Mouse (Mus musculus) heart, adult 18-20 months (tissue): ENCODE results near the gene Sidt1. TPM values are rescaled to one million over a fixed set of nuclear protein-coding genes. Genes with fewer than 3 reads are reported as not detected.
A peak's percentile ranks its signal among the peaks of the same experiment; 100 is the strongest.

Experiments used
- DNase-seq, 2 experiments: peaks; one replicate each; pipeline ENCODE4 v3.0.0; 2021 to 2022; ENCODE audit warnings: mixed read lengths in 1 of 2
- long read RNA-seq, 2 experiments: library from polyadenylated mRNA; stranded (forward); transcript quantifications; one replicate each; pipeline ENCODE4 v2.0.0; 2021
- total RNA-seq, 2 experiments: library from RNA; stranded (reverse); gene quantifications; 2 replicates each; pipeline ENCODE4 v1.2.3; 2021

Sidt1 gene
- under 1 TPM; 0.30 to 0.85 TPM for total RNA-seq
- long read RNA-seq, experiment 1, result 0 reads
- long read RNA-seq, experiment 2, result 0 reads

DNA sequence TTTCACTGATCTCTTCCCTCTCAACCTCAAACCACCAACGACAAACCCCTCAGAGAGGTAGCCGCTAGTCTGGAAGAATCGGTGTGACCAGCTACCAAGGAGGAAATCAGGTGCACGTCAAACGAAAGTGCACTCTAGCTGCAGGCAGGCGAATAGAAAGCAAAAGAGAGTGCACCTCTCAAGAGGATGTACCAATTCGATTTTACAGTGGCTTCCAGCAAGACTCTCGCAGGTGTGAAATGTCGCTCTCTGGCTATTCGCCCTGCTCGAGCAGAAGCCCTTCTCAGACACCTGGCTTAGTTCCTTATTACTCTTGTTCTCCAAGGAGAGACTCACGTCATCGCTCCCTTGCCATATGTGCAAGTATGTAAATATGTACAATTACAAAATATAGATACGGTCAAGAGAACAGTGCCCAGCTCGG, at the start of gene Sidt1:
Gene Sidt1, minus strand, starts transcription at position 336 of the 424 bp plus-strand sequence.
- DNase-seq, result peak in 1 of 2 experiments; percentile 32

DNA sequence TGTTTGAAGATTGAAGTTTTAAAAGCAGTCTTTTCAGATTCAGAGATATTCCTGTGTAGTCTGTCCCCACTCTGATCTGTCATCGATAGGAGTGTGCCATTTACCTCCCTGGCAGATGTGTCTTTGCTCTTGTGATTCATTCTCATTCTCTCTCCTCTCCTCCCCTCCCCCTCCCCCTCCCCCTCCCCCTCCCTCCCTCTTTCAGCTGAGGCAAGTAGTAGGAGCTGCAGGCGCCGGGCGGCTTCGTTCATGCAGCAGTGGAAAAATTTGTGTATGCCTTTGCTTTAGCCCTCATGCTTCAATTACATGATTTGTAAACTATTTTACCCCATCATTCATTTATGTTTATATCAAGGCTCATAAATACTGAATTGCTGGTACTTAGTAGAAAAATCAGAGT, 48.6 kb upstream of the Sidt1 start:
- no peak for DNase-seq

DNA sequence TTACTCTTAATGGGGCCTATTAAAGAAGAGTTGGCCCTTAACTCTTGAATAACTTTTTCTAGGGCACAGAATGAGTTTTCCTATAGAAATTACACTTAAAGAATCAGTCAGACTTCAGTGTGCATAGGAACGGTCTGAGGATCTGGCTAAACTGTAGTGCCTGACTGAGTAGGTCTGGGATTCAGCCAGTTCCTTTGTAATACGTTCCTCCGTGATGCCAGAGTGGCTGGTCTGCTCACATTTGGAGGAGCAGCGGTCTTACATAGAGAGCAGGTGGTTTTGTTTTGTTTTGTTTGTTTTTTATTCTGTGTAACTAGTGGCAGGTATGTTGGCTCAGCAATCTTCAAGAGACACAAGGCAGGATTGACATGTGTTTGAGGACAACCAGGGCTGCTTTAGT, 47.0 kb upstream of the Sidt1 start:
- DNase-seq, result no peak

DNA sequence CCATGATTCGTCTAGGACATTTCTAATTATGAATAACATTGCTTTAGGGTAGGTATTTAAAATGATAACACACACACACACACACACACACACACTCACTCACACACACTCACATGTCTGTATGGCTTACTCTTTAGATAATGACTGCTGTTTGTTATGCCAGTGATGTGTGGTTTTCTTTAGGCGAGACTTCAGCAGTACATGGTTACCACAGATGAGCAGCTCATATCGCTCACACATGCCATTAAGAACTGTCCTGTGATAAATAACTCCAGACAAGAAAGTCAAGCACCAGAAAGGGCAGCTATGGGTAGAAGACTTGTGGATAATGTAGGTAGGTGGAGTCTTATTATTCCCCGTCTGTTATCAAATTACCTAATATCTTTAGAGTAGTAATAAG, 42.5 kb upstream of the Sidt1 start:
- DNase-seq, result no peak

DNA sequence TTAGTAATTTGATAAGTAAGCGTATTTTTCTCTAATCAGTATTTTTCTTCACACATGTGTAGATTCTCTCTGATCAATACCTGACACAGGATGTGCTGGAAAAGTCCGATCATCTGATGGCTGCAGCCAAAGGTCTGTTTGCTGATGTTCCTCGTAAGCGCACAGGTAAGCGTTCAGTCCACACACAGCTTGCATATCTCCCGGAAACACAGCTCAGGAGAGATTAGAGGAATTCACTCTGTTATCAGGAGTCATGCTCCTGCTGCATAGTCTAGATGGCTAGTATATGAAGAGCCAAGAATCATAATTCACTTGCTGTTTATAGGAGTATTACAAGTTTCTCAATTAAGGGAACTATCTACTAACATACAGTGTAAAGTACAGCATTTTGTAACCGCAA, 32.5 kb upstream of the Sidt1 start:
- DNase-seq, result no peak

DNA sequence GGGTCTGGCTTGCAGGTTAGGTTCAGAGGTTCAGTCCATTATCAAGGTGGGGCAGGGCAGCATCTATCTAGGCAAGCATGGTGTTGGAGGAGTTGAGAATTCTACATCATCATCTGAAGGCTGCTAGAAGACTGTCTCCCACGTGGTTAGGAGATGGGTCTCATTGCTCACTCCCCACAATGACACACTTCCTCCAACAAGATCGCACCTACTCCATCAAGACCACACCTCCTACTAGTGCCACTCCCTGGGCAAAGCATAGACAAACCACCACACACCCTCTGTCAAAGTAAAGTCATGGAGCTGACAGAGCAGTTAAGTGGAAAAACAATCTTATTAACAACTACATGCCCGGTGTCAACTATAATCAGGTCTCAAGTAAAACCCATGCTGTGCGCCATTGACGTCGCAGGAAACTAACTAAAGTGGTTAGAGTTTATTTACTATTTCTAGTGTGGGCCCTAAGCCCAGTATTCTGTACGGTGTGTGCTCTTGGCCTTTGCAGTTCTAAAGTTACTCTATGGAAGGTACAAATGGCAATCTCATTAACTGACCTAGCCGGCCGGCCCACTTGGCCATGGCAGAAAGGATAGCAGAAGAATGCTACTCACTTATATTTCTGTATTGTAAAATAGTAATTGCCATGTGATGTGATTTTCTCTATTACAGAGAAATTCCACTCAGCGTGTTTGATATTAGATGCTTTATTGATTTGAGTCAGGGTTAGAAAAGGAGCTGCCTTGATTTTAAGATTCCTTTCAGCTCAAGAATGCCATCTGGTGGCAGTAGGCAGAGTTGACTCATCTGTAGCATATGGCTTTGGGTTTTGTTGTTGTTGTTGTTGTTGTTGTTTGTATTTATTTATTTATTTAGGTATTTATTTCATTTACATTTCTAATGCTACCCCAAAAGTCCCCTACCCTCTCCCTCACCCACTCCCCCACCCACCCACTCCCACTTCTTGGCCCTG, 29.2 kb upstream of the Sidt1 start:
- DNase-seq, result peak; percentile 31 to 68

DNA sequence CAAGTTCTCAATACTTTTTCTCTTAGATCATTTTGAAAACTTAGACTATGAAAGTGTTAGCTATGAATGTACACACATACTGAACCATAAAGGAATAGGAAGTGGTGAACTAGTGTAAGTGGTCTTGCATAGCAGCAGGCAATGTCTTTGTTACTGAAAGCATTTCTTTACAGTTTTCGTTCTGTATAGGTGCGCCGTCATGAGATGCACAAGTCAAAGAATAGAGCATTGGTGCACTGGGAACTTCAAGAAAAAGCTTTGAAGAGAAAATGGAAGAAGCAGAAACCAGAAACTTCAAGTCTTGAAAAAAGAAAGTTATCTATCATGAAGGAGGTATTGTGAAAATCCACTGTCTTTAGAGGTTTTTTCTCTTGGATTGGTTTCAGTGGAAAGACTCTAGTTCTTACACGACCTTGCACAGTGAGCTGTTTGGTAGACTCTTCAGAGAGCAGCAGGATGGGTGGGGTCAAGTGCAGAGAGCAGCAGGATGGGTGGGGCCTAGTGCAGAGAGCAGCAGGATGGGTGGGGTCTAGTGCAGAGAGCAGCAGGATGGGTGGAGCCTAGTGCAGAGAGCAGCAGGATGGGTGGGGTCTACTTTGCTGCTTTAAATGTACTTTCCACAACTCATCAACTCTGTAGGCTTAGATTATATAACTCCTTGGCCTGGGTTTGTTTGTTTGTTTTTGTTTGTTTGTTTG, 24.7 kb upstream of the Sidt1 start:
- DNase-seq, result peak; percentile 45 to 88

DNA sequence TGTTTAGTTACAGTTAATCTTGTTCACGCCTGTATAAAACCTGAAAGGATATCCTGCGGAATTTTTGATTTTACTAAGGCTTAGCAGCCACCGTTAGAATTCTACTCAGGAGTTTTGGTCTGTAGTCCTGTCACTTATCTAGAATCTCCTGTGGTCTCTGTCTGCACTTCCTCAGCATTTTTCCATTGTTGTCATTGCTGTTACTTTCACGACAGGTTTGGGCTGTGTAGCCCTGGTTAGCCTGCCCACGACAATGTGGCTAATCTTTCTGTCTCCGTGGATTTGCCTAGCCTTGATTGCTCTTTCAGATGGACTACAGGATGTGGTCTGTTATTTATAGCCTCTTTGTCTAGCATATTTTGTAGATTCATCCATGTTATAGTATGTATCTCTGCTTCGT, 23.3 kb upstream of the Sidt1 start:
- DNase-seq, result peak in 1 of 2 experiments; percentile 42

DNA sequence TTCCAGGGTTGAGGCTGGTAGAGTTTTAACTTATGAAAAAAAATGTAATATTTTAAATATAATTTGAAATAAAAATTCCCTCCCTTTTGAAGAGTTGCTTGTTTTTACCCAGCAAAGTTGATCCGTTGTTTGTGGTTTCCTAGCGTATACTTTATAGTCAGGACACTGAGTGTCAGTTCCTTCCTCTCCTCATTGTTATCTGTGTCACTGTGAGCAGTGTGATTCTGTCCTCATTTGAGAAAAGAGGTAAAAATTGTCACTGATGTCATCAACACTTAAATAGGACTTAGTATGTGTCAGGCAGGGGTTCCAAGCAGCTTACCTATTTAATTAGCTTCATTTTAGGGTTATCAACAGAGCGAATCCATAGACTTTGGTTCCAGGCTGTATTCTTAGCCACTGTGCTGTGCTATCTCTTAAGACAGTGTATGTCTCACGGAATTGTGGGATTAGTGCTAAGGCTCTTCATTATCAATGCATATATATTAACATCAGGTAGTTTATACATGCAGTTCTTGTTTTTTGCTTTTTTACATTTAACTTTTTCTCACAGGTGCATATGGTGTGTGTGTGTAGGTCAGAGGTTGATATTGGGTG, 16.9 kb upstream of the Sidt1 start:
- no peak for DNase-seq

DNA sequence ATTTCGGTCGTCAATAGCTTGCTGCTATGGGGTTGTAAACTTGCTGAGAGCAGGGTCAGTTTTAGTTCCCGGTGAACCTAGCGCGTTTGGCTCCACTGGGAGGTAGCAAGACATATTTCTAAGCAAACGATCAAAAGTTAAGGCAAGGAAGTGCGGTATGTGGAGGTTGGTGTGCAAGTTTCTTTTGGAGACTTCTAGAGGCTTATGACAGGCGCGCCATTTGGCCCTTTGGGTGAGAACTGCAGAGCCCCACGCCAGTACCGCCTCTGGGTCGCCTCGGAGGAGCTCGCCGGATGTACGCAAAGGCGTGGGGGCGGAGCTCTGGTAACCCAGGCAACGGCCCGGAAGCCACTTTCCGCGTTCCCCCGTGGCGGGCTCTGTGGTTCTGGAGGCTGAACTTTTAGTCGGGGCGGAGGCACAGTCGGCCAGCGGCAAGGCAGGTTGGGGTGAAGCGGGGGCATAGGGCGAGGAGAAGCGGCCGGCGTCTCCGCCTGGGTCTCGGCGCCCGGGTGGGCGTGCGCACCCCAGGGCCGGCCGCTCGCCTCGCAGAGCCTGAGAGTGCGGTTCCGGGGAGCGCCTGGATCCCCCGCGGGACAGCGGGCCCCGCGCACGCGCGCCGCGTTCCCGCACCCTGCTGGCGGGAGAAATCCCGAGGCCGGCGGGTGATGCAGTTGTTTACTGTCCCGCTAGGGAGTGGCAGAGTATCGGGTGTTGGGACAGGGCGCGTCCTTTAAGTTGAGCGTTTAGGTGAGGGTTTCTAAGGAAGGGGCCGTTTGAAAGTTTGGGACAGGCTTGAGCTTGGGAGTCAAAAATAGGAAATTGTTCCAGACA, 14.3 kb upstream of the Sidt1 start, which contains the start of gene Spice1:
Gene Spice1, plus strand, starts transcription at position 51 of the 831 bp plus-strand sequence.
- DNase-seq, result peak; percentile 96 to 97

DNA sequence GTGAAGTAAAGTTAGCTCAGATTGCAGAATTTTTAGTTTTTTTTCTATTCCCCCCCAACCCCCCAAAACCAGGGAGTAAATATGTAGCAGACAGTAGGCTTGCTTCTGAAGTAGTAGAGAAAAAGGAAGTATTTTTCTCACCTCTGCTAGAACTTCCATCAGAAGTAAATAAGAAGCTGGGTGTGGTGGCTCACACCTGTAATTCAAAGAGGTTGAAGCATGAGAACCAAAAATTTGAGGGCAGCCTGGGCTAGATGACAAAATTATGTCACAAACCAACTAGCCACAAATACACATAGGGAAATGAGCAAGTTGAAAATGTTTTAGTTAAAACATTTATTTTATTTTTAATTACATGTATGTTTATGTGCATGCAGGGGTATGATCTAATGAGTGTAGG, 4.5 kb upstream of the Sidt1 start:
- DNase-seq, result no peak

DNA sequence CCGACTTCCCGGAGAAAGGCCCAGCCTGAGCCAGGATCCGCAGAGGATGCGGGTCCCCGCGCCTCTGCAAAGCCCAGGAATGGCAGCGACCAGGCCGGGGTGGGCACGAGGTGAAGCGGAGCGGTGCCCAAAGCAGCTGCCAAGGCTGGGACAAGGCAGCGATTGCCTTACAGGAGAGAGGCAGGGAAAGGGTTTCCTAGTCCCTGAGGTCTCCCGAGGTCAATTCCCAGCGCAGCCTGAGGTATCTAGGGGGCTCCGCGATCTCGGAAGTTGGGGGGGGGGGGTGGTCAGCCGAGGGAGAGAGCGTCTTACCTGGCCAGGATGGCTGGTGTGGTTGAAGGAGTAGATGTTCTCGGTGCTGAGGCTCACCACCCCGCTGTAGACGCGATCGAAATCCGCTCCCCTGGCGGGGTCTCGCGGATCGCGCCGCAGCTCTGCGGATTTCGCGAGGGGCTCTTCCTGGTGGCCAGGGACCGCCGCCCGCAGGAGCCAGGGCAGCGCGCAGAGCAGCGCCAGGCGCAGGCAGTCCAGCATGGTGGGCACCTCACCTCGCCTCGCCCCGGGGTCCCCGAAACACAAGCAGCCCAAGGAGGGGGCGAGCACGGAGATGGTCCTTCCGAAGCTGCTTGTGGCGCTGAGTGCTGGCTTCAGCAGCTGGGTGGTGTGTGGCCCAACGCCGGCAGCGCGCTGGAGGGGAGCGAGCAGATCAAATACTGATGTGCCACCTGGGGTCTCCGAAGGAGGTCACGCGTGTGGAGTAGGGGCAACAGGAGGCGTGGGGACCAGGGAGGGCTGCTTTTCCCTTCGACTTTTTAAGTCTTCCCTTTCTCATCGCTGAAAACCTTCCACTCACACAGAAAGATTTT, 768 bp downstream of the Sidt1 start:
- DNase-seq, result peak; percentile 7 to 32

DNA sequence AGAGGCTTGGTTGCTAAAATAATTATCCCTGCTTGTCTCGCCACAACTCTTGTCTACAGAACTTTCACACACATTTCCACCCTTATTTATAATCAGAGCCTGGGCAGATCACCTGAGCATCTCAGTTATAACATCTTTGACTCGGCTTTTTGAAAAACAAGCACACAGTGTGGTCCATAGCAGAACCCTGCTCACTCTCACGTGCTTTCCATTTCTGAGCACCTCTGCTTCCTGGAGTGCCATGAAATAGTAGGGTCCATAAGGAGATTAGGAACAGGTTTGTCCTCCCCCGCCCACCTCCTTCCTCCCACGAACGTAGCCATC, 1.4 kb downstream of the Sidt1 start:
- no peak for DNase-seq

DNA sequence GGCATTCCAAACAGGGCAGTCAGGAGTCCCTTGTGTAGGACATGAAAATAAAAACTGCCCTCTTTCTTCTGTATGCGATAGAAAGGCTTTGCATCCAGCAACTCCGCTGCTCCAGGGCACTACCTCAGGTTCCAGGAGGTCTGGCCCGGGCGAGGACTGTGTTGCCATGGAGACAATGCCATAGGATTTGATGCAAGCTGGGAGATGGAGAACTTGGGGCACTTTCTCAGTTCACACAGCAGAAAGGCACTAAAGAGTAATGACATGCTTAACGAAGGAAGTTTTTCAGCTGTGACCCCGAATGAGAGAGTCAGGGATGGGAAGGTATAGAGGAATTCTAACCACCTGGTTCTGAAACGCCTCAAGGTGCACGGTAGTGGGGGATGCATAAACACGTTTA, 1.8 kb downstream of the Sidt1 start:
- no peak for DNase-seq

DNA sequence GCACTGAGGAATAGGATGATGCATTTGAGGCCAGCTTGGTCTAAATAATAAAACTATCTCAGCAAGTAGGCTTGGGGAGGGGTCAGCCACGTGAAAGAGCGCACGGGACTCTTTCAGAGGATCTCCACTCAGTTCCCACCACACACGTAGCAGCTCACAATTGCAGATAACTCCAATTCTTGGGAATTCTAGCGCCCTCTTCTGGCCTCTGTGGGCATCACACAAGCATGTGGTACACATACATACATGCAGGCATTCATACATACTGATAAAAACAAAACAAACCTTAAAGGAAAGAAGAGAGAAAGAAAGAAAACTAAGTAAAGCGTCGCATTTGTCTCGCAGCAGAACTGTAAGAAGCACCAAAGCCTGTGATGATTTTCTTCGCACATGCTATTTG, 2.3 kb downstream of the Sidt1 start:
- no peak for DNase-seq

DNA sequence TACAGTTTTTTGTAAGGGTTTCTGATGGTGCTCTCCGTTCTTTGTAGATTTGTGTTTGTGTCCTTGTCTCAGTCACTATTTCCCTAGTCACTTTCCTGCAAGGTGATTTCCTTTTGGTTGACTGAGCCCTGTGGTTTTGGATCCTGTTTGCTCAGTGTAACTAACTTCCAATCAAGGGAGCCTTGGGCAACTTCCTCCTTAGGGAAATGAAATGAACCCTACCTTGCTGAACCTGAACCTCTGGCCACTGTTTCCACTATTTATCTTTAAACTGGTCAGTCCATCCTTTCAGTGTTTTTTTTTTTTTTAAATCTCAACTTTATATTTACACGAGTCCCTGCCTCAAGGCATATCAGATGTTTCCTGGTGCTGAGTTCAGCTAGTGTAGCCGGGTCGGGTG, 4.4 kb downstream of the Sidt1 start:
- DNase-seq, result no peak

DNA sequence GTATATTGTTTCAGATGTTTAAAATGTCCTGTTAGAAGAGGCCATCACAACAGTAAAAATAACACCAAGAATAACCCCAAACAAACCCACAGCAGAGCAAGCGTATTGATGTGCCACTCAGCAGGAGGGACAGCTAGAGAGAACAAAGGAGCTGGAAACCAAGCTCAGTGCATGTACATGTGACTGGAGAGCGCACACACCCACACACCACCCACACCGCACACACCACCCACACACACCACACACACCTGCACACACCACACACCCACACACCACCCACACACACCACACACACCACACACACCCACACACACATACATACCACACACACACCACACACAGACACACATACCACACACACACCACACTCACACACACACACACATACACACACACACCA, 12.8 kb downstream of the Sidt1 start:
- no peak for DNase-seq

DNA sequence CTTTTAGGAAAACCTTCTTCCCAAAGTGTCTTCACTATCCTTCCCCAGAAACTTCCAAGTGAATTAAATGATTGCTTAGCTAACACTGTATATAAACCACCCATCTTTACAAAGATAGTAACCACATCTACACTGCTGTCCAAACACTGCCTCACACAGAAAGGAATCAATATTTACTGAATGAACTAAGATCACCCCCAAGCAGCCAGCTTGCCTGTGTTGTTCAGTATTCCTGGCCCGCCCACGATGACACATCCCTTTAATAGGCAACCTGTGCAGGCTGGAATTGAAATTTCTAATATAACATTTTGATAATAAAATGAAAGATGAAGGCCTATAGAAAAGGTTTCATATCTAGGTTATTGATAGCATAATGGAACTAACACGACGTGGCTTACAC, 16.6 kb downstream of the Sidt1 start:
- no peak for DNase-seq

DNA sequence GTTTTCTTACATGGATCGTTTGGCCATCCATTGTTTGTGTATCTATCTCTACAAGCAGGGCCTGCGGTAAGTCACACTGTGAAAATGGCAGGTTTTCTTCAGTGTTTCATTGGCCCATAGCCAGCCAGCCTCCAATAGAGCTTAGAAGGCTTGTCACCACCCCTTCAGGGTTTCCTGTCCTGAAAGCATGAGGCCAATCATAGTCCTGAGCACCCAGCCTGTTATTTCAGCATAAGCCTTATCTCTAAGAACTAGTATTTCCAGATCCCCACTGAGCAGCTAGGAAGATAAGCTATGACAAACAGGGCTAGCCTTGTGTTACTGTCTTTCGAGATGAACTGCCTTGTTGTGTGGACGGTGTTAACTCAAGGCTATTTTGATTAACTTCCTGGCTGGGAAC, 19.6 kb downstream of the Sidt1 start:
- DNase-seq, result no peak

DNA sequence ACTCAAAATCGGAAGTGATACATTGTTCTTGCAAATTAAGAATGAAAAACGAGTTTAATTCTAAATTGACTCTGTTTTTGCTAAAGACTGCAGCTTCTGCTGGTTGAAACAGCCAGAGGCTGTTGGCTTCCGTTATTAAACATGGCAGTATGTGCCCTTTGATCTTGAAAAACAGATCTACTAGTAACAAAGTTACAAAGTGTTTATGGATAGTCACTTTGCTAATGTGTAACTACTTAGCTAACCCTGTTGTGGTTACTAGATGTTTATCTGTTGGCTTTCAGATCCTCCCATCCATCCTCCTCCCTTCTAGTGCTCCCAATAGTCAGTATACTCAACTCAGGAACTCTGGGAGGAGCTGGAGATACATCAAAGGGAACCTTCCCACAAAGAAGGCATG, 27.4 kb downstream of the Sidt1 start:
- no peak for DNase-seq

DNA sequence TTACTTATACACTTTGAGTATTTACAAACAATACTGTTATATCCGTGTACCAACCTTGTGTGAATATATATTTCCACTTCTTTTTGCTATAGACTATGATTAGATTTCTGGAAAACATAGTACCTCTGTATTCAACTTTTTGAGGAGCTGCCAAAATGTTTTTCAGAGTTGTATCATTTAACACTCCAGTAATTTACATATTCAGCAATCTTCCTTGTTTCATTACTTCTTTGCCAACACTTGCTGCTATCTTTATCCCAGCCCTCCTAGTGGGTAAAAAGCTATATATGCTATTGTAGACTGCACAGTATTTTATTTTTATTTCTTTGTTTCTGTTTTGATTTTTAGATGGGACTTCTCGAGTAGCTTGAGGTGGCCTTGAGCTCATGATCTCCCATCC, 29.2 kb downstream of the Sidt1 start:
- no peak for DNase-seq
